Mouse (Mus musculus): Measurements from ENCODE around the gene Fibp.

Gene Fibp

DNA sequence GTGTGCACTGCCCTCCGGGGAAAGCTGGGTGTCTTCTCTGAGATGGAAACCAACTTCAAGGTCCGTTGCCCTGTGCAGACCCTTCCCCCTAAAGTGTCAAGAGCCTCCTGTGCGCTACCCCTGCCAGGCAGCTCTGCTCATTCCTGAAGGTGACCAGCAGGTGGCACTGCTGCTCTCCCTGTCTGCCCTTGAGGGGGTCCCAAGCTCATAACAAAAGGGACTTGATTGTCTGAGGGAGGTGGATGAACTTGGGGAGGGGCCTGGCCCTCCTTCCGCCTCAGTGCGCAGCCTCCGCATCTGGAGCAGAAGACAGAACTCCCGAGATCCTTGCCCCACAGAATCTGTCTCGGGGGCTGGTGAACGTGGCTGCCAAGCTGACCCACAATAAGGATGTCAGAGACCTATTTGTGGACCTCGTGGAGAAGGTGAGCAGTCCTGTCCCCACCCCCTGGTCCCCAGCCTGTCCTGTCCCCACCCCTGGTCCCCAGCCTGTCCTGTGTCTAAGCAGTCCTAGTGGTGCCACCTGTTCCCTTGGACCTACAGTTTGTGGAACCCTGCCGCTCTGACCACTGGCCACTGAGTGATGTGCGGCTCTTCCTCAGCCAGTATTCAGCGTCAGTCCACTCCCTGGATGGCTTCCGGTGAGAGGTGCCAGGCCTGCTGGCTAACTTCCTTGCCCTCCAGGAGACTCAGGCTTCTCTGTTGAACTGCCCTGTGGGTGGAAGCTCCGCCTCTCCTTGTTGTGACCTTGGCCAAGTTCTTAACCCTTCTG is 3.6 kb downstream of the Fibp start:
- in situ Hi-C loops (cut with MseI, MboI): no loop called here

- in situ Hi-C loops (cut with MseI, MboI): no loop called here
Measured at GRCm38 (mm10) chr19:5465037-5465436, 4.6 kb downstream of the Fibp start.

GRCm38 (mm10) chr19:5466916-5467500 is 6.6 kb downstream of the Fibp start:
- in situ Hi-C loops (cut with MseI, MboI): no loop called here

GRCm38 (mm10) chr19:5468374-5468773 is 8.0 kb downstream of the Fibp start, which contains the start of gene Ctsw:
TSS of gene Ctsw (minus strand) at chr19:5468507.
- in situ Hi-C loops (cut with MseI, MboI): no loop called here

DNA sequence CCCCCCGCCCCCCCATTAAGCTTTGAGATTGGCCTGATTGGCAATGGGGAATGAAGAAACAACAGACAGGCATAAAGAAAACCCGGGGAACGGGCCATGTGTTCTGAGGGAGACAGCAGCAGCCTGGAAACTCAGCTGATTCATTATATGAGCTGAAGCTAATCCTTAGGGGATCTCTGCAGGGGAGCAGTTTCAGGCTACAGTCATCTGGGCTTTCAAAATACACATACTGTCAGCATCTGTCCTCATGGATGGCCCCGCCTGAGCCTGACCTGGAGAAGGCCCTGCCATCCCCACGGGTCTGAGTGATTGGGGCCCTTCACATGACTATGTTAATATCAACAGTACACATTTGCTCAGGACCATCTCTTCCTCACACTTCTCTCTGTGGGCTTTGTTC is 11.4 kb downstream of the Fibp start:
- in situ Hi-C loops (cut with MseI, MboI): no loop called here

DNA sequence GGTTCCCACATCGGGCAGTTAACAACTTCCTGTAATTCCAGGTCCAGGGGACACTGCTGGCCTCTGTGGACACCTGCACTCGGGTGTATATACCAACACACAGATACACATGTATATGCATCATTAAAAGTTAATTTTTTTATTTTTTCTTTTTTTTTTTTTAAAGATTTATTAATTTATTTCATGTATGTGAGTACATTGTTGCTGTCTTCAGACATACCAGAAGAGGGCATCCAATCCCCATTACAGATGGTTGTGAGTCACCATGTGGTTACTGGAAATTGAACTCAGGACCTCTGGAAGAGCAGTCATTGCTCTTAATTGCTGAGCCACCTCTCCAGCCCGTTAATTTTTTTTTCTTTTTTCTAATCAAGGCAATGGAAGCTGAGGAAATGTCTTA is 12.4 kb downstream of the Fibp start:
- in situ Hi-C loops (cut with MseI, MboI): no loop called here

DNA sequence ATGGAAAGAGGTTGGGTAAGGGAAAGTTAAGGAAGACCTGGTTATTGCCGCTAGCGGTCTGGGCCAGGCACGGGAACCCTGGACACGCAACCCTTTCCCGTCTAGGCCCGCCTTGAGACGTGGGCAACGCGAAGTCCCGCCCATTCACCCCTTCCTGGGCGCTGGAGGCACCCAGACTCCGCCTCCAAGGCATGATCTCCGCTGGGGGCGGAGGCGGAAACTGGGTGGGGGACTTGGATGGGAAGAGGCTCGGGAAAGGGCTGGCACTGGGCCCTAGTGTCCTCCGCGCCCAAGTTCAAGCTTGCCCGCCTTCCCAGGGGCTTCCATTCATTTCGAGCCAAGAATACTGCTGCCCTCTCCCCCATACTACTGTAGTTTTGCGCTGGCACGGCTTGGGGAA is 13.3 kb downstream of the Fibp start, which contains the start of gene Efemp2:
Gene Efemp2, plus strand, starts transcription at position 235 of the 400 bp plus-strand sequence.
- in situ Hi-C loops (cut with MseI, MboI): no loop called here

- in situ Hi-C loops (cut with MseI, MboI): no loop called here
Measured at GRCm38 (mm10) chr19:5474281-5475068, 14.1 kb downstream of the Fibp start.

- in situ Hi-C loops (cut with MseI, MboI): no loop called here
Measured at GRCm38 (mm10) chr19:5475069-5475714, 14.8 kb downstream of the Fibp start.

DNA sequence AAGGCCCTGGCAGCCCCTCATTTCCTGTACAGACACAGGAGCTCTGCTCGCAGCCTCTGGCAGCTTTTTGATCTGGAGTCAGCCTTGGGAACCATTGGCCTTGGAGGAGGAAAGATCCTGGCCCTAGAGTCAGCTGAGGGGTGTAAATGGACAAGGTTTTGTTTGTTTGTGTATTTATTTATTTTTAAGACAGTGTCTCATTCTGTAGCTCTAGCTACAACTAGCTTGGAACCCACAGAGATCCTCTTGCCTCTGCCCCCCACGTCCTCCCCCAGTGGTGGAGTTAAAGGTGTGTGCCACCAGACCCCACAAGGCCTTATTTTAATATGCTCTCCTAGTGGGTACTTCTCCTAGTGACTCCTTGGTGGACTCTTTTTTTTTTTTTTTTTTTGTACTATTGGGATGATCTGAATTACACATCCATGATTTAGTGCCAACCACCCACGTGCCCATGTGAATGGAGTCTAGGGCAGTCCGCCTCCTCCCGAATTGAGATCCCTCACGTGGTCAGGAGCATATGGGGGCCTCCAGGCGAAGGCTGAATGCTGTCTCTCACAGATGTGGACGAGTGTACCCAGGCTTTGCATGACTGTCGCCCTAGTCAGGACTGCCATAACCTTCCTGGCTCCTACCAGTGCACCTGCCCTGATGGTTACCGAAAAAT is 16.7 kb downstream of the Fibp start:
- in situ Hi-C loops (cut with MseI, MboI): no loop called here

GRCm38 (mm10) chr19:5477668-5478300 is 17.4 kb downstream of the Fibp start:
- in situ Hi-C loops (cut with MseI, MboI): no loop called here

- in situ Hi-C loops (cut with MseI, MboI): no loop called here
Measured at GRCm38 (mm10) chr19:5480016-5480415, 19.6 kb downstream of the Fibp start.

GRCm38 (mm10) chr19:5481398-5481797 is 21.0 kb downstream of the Fibp start:
- in situ Hi-C loops (cut with MseI, MboI): no loop called here

DNA sequence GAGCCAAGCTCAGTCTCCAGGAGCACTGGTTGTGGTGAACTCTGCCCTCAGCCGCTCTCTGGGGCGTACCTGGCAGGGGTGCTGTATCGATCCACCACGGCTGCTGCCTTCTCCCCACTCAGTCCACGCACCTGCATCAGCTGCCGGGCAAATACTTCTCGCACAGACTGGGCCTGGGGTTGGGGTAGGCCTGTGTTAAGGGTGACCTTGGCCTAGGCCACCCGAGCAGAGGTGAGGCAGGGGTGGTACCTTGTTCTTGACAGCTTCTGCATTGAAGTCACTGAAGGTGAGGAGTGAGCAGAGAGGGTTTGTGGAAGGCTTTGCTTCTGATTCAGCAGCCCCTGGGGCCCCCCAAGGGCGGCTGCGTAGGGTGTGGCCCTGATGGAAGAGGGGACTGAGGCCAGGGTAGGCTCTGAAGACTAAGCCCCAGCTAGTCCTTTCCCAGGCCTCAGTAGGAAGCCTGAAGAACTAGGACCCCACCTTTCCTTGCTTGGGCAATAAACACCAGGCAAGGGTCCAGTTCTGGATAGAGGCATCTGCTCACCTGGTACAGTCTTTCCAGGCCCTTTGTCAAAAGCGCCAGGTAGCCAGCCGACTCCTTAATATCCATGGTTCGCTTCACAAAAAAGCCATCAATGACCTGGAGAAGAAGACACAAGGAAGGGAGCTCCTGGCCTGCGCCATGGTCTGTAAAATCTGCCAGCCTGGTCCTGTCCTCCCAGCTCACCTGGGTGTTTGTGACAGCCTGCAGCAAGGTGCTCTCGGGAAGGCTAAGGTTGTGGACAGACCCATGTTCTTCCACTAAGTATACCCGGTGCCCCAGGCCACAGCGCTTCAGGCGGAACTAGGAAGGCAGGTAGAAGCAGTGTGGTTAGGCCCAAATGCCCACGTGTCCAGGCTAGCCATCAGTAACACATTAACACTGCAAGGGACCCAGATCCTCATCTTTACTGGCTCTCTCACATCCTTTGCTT is 23.3 kb downstream of the Fibp start:
- in situ Hi-C loops (cut with MseI, MboI): no loop called here

GRCm38 (mm10) chr19:5484496-5484895 is 24.1 kb downstream of the Fibp start:
- in situ Hi-C loops (cut with MseI, MboI): no loop called here

- in situ Hi-C loops (cut with MseI, MboI): no loop called here
Measured at GRCm38 (mm10) chr19:5485371-5485770, 25.0 kb downstream of the Fibp start.

GRCm38 (mm10) chr19:5485821-5486220 is 25.4 kb downstream of the Fibp start:
- in situ Hi-C loops (cut with MseI, MboI): no loop called here

GRCm38 (mm10) chr19:5486286-5486685 is 25.9 kb downstream of the Fibp start:
- in situ Hi-C loops (cut with MseI, MboI): no loop called here

- in situ Hi-C loops (cut with MseI, MboI): no loop called here
Measured at GRCm38 (mm10) chr19:5486771-5487170, 26.4 kb downstream of the Fibp start.
